Mouse (Mus musculus): ENCODE results near the gene Pik3r2.

DNA sequence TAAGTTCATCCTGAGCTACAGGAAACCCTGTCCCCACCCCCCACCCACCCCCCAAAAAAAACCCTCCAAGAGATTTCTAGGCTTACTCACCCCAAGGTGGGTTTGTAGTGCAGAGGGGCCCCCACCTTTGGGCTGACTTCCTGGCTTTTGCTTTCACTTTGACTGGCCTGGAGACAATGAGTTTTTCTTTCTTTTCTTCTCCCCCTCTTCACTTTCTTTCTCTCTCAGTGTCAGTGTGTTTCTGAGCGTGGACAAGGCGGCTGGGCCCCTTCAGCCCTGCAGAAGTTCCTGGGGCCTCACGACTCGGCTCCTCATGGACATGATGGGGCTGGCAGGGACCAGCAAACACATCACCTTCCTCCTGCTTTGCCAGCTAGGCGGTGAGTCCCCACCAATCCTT, 31.7 kb upstream of the Pik3r2 start, which contains the start of gene Il12rb1:
- TF ChIP-seq CTCF (IDR thresholded peaks at IDR 0.05; ENCODE audit: low read depth) (no peak), EP300 (IDR thresholded peaks at IDR 0.05; ENCODE audit: low read depth) (no peak)

All from heart, postnatal 0 days (tissue).